Mouse (Mus musculus): ENCODE measurements around the gene Cyb5r1. TPM values are rescaled to one million over a fixed set of nuclear protein-coding genes. Genes with fewer than 3 reads are reported as not detected.

The Cyb5r1 gene
- polyA plus RNA-seq, 1 experiment: 23.0 TPM

DNA sequence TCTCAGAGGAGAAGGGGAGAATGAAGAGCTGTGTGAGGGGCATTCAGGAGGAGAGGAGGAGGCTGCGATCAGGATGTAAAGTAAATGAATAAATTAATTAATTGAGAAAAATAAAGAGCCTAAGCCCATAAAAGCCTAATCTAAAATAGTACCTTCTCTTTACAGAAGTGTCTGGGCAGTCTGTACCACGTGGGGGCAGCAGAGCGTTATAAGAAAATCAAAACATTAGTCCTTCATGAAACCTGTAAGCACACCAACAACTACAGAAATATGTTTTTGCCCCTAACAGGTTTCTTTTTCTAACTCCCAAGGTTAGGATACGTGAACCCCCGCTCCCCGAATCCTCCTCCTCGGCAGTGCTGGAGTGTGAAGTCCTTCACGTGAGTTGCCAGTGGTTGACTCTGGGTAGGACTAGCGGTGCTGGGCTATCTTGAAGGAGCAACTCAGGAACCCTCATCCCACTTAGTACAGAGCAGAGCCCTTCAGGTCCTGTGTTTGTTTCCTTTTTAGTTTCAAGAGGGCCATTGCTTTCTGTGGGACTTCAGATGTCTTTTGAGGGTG is 36.5 kb upstream of the Cyb5r1 start:
- Histone ChIP-seq H3K4me1 (ENCODE audit: control insufficient read depth, insufficient read depth, low read length) (no peaks in the 10 kb centered on the region), H3K4me3 (replicated peaks; ENCODE audit: insufficient read depth, low read depth, low read length) (no peak overlapping the region), H3K27ac (ENCODE audit: insufficient read depth, low read length) (no peak overlapping the region), H3K27me3 (ENCODE audit: control insufficient read depth, insufficient read depth, low read length) (no peaks in the 10 kb centered on the region)
- peak; percentile 31 to 45 for DNase-seq
- 51% methylated on average over 9 of the region's 9 CpGs for WGBS
- peak; percentile 33; the same call in 1 of the 2 replicates for TF ChIP-seq CTCF (IDR thresholded peaks at IDR 0.05; ENCODE audit: borderline replicate concordance, insufficient read depth, low read depth, low read length)
- TF ChIP-seq POLR2A (IDR thresholded peaks at IDR 0.05; ENCODE audit: borderline replicate concordance, insufficient read depth, low read length): no peak

- no peak for DNase-seq
- no peak overlapping the region for H3K27ac ChIP-seq (ENCODE audit: insufficient read depth, low read length)
- no peaks in the 10 kb centered on the region for H3K4me1 ChIP-seq (ENCODE audit: control insufficient read depth, insufficient read depth, low read length)
- TF ChIP-seq CTCF (IDR thresholded peaks at IDR 0.05; ENCODE audit: borderline replicate concordance, insufficient read depth, low read depth, low read length): no peak
- TF ChIP-seq POLR2A (IDR thresholded peaks at IDR 0.05; ENCODE audit: borderline replicate concordance, insufficient read depth, low read length): no peak
- H3K4me3 ChIP-seq (replicated peaks; ENCODE audit: insufficient read depth, low read depth, low read length): no peak overlapping the region
- WGBS: 66% methylated on average over 2 of the region's 2 CpGs
- no peaks in the 10 kb centered on the region for H3K27me3 ChIP-seq (ENCODE audit: control insufficient read depth, insufficient read depth, low read length)
Observed at GRCm38 (mm10) chr1:134374124-134374523, 31.2 kb upstream of the Cyb5r1 start.

DNA sequence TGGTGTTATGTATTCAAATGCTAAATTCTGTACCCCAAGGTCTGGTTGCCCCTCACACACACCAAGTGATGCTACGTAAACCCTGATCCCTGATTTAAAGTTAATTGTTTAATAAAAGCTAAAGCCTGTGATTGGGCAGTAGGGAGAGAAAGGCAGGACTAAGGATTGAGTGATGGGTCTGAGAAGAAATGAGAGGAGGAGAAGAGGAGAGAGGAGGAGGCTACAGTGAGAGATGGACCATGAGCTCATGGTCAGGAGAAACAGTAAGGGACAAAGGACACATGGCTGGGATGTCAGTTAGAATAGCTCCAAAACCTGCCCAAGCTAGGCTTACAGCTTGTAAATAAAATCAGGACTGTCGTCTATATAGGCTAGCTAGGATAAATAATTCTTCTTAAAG is 24.3 kb upstream of the Cyb5r1 start:
- WGBS: 90% methylated on average over 2 of the region's 2 CpGs
- Histone ChIP-seq H3K27me3 (ENCODE audit: control insufficient read depth, insufficient read depth, low read length) (no peaks in the 10 kb centered on the region), H3K4me1 (ENCODE audit: control insufficient read depth, insufficient read depth, low read length) (no peaks in the 10 kb centered on the region), H3K27ac (ENCODE audit: insufficient read depth, low read length) (no peak overlapping the region), H3K4me3 (replicated peaks; ENCODE audit: insufficient read depth, low read depth, low read length) (no peak overlapping the region)
- no peak for TF ChIP-seq CTCF (IDR thresholded peaks at IDR 0.05; ENCODE audit: borderline replicate concordance, insufficient read depth, low read depth, low read length)
- TF ChIP-seq POLR2A (IDR thresholded peaks at IDR 0.05; ENCODE audit: borderline replicate concordance, insufficient read depth, low read length): no peak
- DNase-seq: no peak

GRCm38 (mm10) chr1:134381795-134382625 is 23.3 kb upstream of the Cyb5r1 start:
- TF ChIP-seq CTCF (IDR thresholded peaks at IDR 0.05; ENCODE audit: borderline replicate concordance, insufficient read depth, low read depth, low read length): no peak
- TF ChIP-seq POLR2A (IDR thresholded peaks at IDR 0.05; ENCODE audit: borderline replicate concordance, insufficient read depth, low read length): no peak
- DNase-seq: peak in 1 of 2 experiments; percentile 12
- no peak overlapping the region for H3K4me3 ChIP-seq (replicated peaks; ENCODE audit: insufficient read depth, low read depth, low read length)
- no peaks in the 10 kb centered on the region for H3K27me3 ChIP-seq (ENCODE audit: control insufficient read depth, insufficient read depth, low read length)
- WGBS: 19% methylated on average over 19 of the region's 19 CpGs
- no peak overlapping the region for H3K27ac ChIP-seq (ENCODE audit: insufficient read depth, low read length)
- no peaks in the 10 kb centered on the region for H3K4me1 ChIP-seq (ENCODE audit: control insufficient read depth, insufficient read depth, low read length)

DNA sequence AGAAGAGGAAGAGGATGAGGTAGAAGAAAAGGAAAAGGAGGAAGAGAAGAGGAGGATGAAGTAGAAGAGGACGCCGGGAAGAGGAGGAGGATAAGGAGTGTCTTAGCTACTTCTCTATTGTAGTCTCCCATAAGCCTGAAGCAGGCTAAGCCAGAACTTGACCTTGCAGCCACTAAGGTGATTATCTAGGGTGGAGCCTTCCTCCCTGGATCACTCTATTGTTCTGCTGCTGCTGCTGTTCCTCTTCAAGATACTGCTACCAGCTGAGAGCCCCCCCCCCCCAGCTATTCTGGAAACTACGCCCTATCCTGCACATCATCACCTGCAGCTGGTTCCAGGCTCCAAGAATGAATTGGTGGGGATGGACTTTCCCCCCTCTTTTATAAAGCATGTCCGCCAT is 20.8 kb upstream of the Cyb5r1 start:
- WGBS: 79% methylated on average over 4 of the region's 4 CpGs
- H3K27me3 ChIP-seq (ENCODE audit: control insufficient read depth, insufficient read depth, low read length): no peaks in the 10 kb centered on the region
- H3K4me3 ChIP-seq (replicated peaks; ENCODE audit: insufficient read depth, low read depth, low read length): no peak overlapping the region
- no peak overlapping the region for H3K27ac ChIP-seq (ENCODE audit: insufficient read depth, low read length)
- DNase-seq: no peak
- no peaks in the 10 kb centered on the region for H3K4me1 ChIP-seq (ENCODE audit: control insufficient read depth, insufficient read depth, low read length)
- no peak for TF ChIP-seq POLR2A (IDR thresholded peaks at IDR 0.05; ENCODE audit: borderline replicate concordance, insufficient read depth, low read length)
- no peak for TF ChIP-seq CTCF (IDR thresholded peaks at IDR 0.05; ENCODE audit: borderline replicate concordance, insufficient read depth, low read depth, low read length)

- DNase-seq: no peak
- TF ChIP-seq POLR2A (IDR thresholded peaks at IDR 0.05; ENCODE audit: borderline replicate concordance, insufficient read depth, low read length) (no peak), CTCF (IDR thresholded peaks at IDR 0.05; ENCODE audit: borderline replicate concordance, insufficient read depth, low read depth, low read length) (no peak)
- no peak overlapping the region for H3K4me3 ChIP-seq (replicated peaks; ENCODE audit: insufficient read depth, low read depth, low read length)
- no peaks in the 10 kb centered on the region for H3K4me1 ChIP-seq (ENCODE audit: control insufficient read depth, insufficient read depth, low read length)
- no peaks in the 10 kb centered on the region for H3K27me3 ChIP-seq (ENCODE audit: control insufficient read depth, insufficient read depth, low read length)
- no peak overlapping the region for H3K27ac ChIP-seq (ENCODE audit: insufficient read depth, low read length)
Observed at GRCm38 (mm10) chr1:134385176-134385575, 20.2 kb upstream of the Cyb5r1 start.

DNA sequence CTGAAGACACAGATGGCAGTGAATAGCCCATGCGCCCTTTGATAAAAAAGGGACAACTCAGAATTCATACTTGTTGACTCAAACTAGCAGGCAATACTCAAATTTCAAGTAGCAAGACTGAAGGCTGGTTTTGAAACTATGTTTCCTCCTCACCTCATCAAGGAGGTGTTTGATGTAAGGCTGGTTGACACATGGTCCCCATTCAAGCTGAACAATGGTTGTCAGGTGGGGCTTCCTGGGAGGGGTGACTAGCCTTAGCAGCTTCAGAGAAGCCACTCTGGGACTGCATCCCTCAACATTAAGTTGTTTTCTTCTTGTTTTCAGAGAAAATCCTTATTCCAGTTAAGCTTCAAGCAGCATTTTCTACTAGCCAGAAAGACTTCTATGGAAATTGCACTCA is 19.7 kb upstream of the Cyb5r1 start, which contains the start of gene 4933406M09Rik:
Gene 4933406M09Rik (plus strand): TSS at position 275 of the 400 bp plus-strand sequence.
- H3K4me1 ChIP-seq (ENCODE audit: control insufficient read depth, insufficient read depth, low read length): no peaks in the 10 kb centered on the region
- H3K27me3 ChIP-seq (ENCODE audit: control insufficient read depth, insufficient read depth, low read length): no peaks in the 10 kb centered on the region
- H3K4me3 ChIP-seq (replicated peaks; ENCODE audit: insufficient read depth, low read depth, low read length): no peak within 1 kb of the TSS
- 90% methylated on average over 1 of the region's 1 CpGs for WGBS
- no peak for DNase-seq
- no peak for TF ChIP-seq CTCF (IDR thresholded peaks at IDR 0.05; ENCODE audit: borderline replicate concordance, insufficient read depth, low read depth, low read length)
- TF ChIP-seq POLR2A (IDR thresholded peaks at IDR 0.05; ENCODE audit: borderline replicate concordance, insufficient read depth, low read length): no peak
- no peak within 1 kb of the TSS for H3K27ac ChIP-seq (ENCODE audit: insufficient read depth, low read length)

DNA sequence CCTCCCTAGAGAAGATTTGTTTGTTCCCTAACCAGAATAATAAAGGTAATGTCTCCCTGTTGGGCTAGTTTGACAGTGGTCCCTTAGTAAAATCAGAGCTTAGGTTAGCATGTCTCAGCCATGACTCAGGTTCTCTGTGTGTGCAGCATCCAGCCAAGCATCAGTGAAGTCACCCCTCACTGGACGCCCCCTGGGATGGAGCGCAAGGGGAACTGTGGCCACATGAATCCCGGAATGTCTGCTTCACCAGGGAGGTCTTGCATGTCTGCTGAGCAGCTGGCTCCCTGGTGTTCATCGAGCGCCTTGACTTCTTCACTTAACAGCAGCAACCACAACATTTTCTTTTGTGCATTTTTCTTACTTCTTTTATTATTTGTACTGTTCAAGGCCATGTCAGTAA is 11.5 kb upstream of the Cyb5r1 start:
- no peak for TF ChIP-seq CTCF (IDR thresholded peaks at IDR 0.05; ENCODE audit: borderline replicate concordance, insufficient read depth, low read depth, low read length)
- TF ChIP-seq POLR2A (IDR thresholded peaks at IDR 0.05; ENCODE audit: borderline replicate concordance, insufficient read depth, low read length): no peak
- H3K4me3 ChIP-seq (replicated peaks; ENCODE audit: insufficient read depth, low read depth, low read length): no peak overlapping the region
- H3K27me3 ChIP-seq (ENCODE audit: control insufficient read depth, insufficient read depth, low read length): no peaks in the 10 kb centered on the region
- H3K4me1 ChIP-seq (ENCODE audit: control insufficient read depth, insufficient read depth, low read length): no peaks in the 10 kb centered on the region
- 47% methylated on average over 5 of the region's 5 CpGs for WGBS
- DNase-seq: no peak
- no peak overlapping the region for H3K27ac ChIP-seq (ENCODE audit: insufficient read depth, low read length)

All from cerebellum, adult 2 months (tissue).